Mouse (Mus musculus) limb, embryonic 10.5 days (tissue): ENCODE data around the gene Uba3. TPM values are rescaled to one million over a fixed set of nuclear protein-coding genes. Genes with fewer than 3 reads are reported as not detected.

Experiments
- DNase-seq: peaks from one replicate; pipeline ENCODE4 v3.0.0-alpha.2; 2017; ENCODE audit warnings: low spot score
- H3K27ac ChIP-seq: fragments of 300-500 bp; sonication (generic); 2 replicates; pipeline ENCODE4 v1.5.1; 2016; ENCODE audit warnings: mild to moderate bottlenecking
- H3K27me3 ChIP-seq: fragments of 300-500 bp; sonication (generic); 2 replicates; pipeline ENCODE4 v1.6.1; 2016; ENCODE audit warnings: low read depth, mild to moderate bottlenecking; ENCODE audit not compliant: poor library complexity, severe bottlenecking
- H3K36me3 ChIP-seq: fragments of 300-500 bp; sonication (generic); 2 replicates; pipeline ENCODE4 v1.6.1; 2016; ENCODE audit warnings: mild to moderate bottlenecking, moderate library complexity
- H3K4me1 ChIP-seq: fragments of 300-500 bp; sonication (generic); 2 replicates; pipeline ENCODE4 v1.6.1; 2016
- H3K4me3 ChIP-seq: fragments of 300-500 bp; sonication (generic); 2 replicates; pipeline ENCODE4 v1.5.1; 2016; ENCODE audit warnings: mild to moderate bottlenecking, moderate library complexity
- H3K9me3 ChIP-seq: fragments of 300-500 bp; sonication (generic); replicated peaks from 2 replicates; pipeline ENCODE4 v1.6.1; 2016; ENCODE audit warnings: mild to moderate bottlenecking
- WGBS: fragments of 180-500 bp; shearing (Covaris S2); methylation state at CpG from one replicate; pipeline ENCODE4 v1.1.7; 2016; 5-methylcytosine and 5-hydroxymethylcytosine counted together
- polyA plus RNA-seq: library from polyadenylated mRNA; unstranded; fragments of >200 nt; fragmentation: Nextera tagmentation; extraction: Ambion mirVana; gene quantifications from 2 replicates; pipeline ENCODE4 v1.2.1, GENCODE M21; 2016

The Uba3 gene
- polyA plus RNA-seq, 1 experiment from 2014 or later, result 96.2 TPM

GRCm38 (mm10) chr6:97209201-97209600 is 3.8 kb upstream of the Uba3 start:
- Histone ChIP-seq H3K4me3 (no peak overlapping the region), H3K9me3 (no peaks in the 10 kb centered on the region), H3K27ac (peak overlapping the region; percentile 19; the same call in 1 of the 2 replicates), H3K36me3 (no peaks in the 10 kb centered on the region), H3K27me3 (0 out of 2 replicates have a peak, but pooled peaks cover 6% of the 10 kb centered on the region), H3K4me1 (peaks cover 31% of the 10 kb centered on the region)
- DNase-seq, result no peak
- 56% methylated on average over 3 of the region's 3 CpGs for WGBS

- WGBS, result 48% methylated on average over 3 of the region's 3 CpGs
- Histone ChIP-seq H3K36me3 (no peaks in the 10 kb centered on the region), H3K9me3 (no peaks in the 10 kb centered on the region), H3K27ac (no peak overlapping the region; the same call in 1 of the 2 replicates), H3K4me3 (no peak overlapping the region), H3K27me3 (0 out of 2 replicates have a peak, but pooled peaks cover 6% of the 10 kb centered on the region), H3K4me1 (peaks cover 38% of the 10 kb centered on the region)
- DNase-seq, result no peak
These were observed 3.0 kb upstream of the Uba3 start for GRCm38 (mm10) chr6:97208406-97208805.

GRCm38 (mm10) chr6:97207085-97207484 is 1.6 kb upstream of the Uba3 start:
- Histone ChIP-seq H3K4me1 (peaks cover 38% of the 10 kb centered on the region), H3K36me3 (peaks cover 1% of the 10 kb centered on the region; the same call in 1 of the 2 replicates), H3K9me3 (no peaks in the 10 kb centered on the region), H3K27ac (no peak overlapping the region), H3K4me3 (no peak overlapping the region), H3K27me3 (0 out of 2 replicates have a peak, but pooled peaks cover 3% of the 10 kb centered on the region)
- no peak for DNase-seq
- WGBS, result 86% methylated on average over 4 of the region's 4 CpGs

- Histone ChIP-seq H3K9me3 (no peaks in the 10 kb centered on the region), H3K27me3 (no peaks in the 10 kb centered on the region), H3K4me3 (peak overlapping the region; percentile 91), H3K4me1 (peaks cover 21% of the 10 kb centered on the region), H3K36me3 (peaks cover 17% of the 10 kb centered on the region), H3K27ac (peak overlapping the region; percentile 97)
- WGBS, result under 1% methylated on average over 16 of the region's 16 CpGs
- DNase-seq, result peak; percentile 68
These were observed 495 bp downstream of the Uba3 start for GRCm38 (mm10) chr6:97204952-97205351.

- Histone ChIP-seq H3K27ac (peak overlapping the region; percentile 97), H3K36me3 (peaks cover 22% of the 10 kb centered on the region), H3K27me3 (no peaks in the 10 kb centered on the region), H3K4me1 (peaks cover 18% of the 10 kb centered on the region), H3K4me3 (peak overlapping the region; percentile 91), H3K9me3 (no peaks in the 10 kb centered on the region)
- WGBS, result 20% methylated on average over 9 of the region's 9 CpGs
- DNase-seq, result no peak
These were observed 1.1 kb downstream of the Uba3 start for GRCm38 (mm10) chr6:97204252-97204869.

- no peak overlapping the region for H3K4me3 ChIP-seq
- peaks cover 40% of the 10 kb centered on the region for H3K36me3 ChIP-seq
- H3K9me3 ChIP-seq, result no peaks in the 10 kb centered on the region
- H3K27ac ChIP-seq, result no peak overlapping the region
- DNase-seq, result no peak
- H3K4me1 ChIP-seq, result peaks cover 13% of the 10 kb centered on the region
- H3K27me3 ChIP-seq, result no peaks in the 10 kb centered on the region
- 94% methylated on average over 3 of the region's 3 CpGs for WGBS
These were observed 3.0 kb downstream of the Uba3 start for GRCm38 (mm10) chr6:97202477-97202876.

- 80% methylated on average over 3 of the region's 3 CpGs for WGBS
- no peak for DNase-seq
- peaks cover 60% of the 10 kb centered on the region for H3K36me3 ChIP-seq
These were observed 5.0 kb downstream of the Uba3 start for GRCm38 (mm10) chr6:97200437-97200836.

GRCm38 (mm10) chr6:97179367-97179828 is 26.0 kb downstream of the Uba3 start:
- 17% methylated on average over 11 of the region's 11 CpGs for WGBS
- no peaks in the 10 kb centered on the region for H3K27me3 ChIP-seq
- H3K4me3 ChIP-seq, result peak overlapping the region; percentile 78
- H3K27ac ChIP-seq, result peak overlapping the region; percentile 94
- DNase-seq, result no peak
- H3K36me3 ChIP-seq, result peaks cover 44% of the 10 kb centered on the region
- no peaks in the 10 kb centered on the region for H3K9me3 ChIP-seq
- peaks cover 18% of the 10 kb centered on the region for H3K4me1 ChIP-seq

More at GRCm38 (mm10) chr6:97200437-97200836, 5.0 kb downstream of the Uba3 start:
- Histone ChIP-seq H3K27me3 (no peaks in the 10 kb centered on the region), H3K4me3 (no peak overlapping the region), H3K27ac (no peak overlapping the region), H3K4me1 (peaks cover 13% of the 10 kb centered on the region), H3K9me3 (no peaks in the 10 kb centered on the region)

GRCm38 (mm10) chr6:97178491-97179366 is 26.7 kb downstream of the Uba3 start, which contains the start of gene Tmf1:
TSS of gene Tmf1 (minus strand) at chr6:97179122.
- Histone ChIP-seq H3K4me1 (peaks cover 18% of the 10 kb centered on the region), H3K36me3 (peaks cover 44% of the 10 kb centered on the region)
- under 1% methylated on average over 79 of the region's 80 CpGs for WGBS

GRCm38 (mm10) chr6:97175716-97176115 is 29.7 kb downstream of the Uba3 start:
- no peaks in the 10 kb centered on the region for H3K27me3 ChIP-seq
- no peaks in the 10 kb centered on the region for H3K9me3 ChIP-seq
- DNase-seq, result no peak
- H3K4me3 ChIP-seq, result no peak overlapping the region
- peaks cover 18% of the 10 kb centered on the region for H3K4me1 ChIP-seq
- peaks cover 56% of the 10 kb centered on the region for H3K36me3 ChIP-seq
- H3K27ac ChIP-seq, result no peak overlapping the region
- 90% methylated on average over 11 of the region's 11 CpGs for WGBS

More at GRCm38 (mm10) chr6:97178491-97179366, 26.7 kb downstream of the Uba3 start, which contains the start of gene Tmf1:
- peak within 1 kb of the TSS; percentile 94 for H3K27ac ChIP-seq
- peak; percentile 97 for DNase-seq
- H3K9me3 ChIP-seq, result no peaks in the 10 kb centered on the region
- H3K4me3 ChIP-seq, result peak within 1 kb of the TSS; percentile 78
- H3K27me3 ChIP-seq, result no peaks in the 10 kb centered on the region

GRCm38 (mm10) chr6:97150156-97150555 is 55.3 kb downstream of the Uba3 start:
- Histone ChIP-seq H3K36me3 (peaks cover 13% of the 10 kb centered on the region), H3K4me3 (no peak overlapping the region), H3K9me3 (no peaks in the 10 kb centered on the region), H3K4me1 (peaks cover 40% of the 10 kb centered on the region), H3K27me3 (no peaks in the 10 kb centered on the region), H3K27ac (no peak overlapping the region)
- DNase-seq, result no peak
- WGBS, result 87% methylated on average over 6 of the region's 6 CpGs

GRCm38 (mm10) chr6:97149721-97150120 is 55.7 kb downstream of the Uba3 start:
- Histone ChIP-seq H3K4me3 (no peak overlapping the region), H3K27me3 (no peaks in the 10 kb centered on the region), H3K4me1 (peaks cover 44% of the 10 kb centered on the region), H3K27ac (no peak overlapping the region), H3K9me3 (no peaks in the 10 kb centered on the region), H3K36me3 (peaks cover 13% of the 10 kb centered on the region)
- no peak for DNase-seq
- WGBS, result 90% methylated on average over 2 of the region's 2 CpGs
